Mouse (Mus musculus): ENCODE results near the gene Clk1. TPM values are rescaled to one million over a fixed set of nuclear protein-coding genes. Genes with fewer than 3 reads are reported as not detected.

The Clk1 gene
- 111 and 153 TPM in 2 replicates for polyA plus RNA-seq (2016; fragmentation: Nextera tagmentation; extraction: Ambion mirVana)

- WGBS = under 1% methylated on average over 79 of the region's 79 CpGs
- peak; percentile 94 for DNase-seq (ENCODE audit: low spot score)
- peaks cover 9% of the 10 kb centered on the region; the same call in 1 of the 2 replicates for H3K4me1 ChIP-seq
- no peaks in the 10 kb centered on the region for H3K27me3 ChIP-seq (ENCODE audit: low read depth, poor library complexity, severe bottlenecking)
- peaks cover 37% of the 10 kb centered on the region for H3K36me3 ChIP-seq
- H3K27ac ChIP-seq = peak within 1 kb of the TSS; percentile 100
- H3K9me3 ChIP-seq (replicated peaks) = no peaks in the 10 kb centered on the region
- H3K4me3 ChIP-seq = peak within 1 kb of the TSS; percentile 100
Observed at GRCm38 (mm10) chr1:58423371-58424248, at the start of gene Clk1. Gene Clk1 (minus strand): TSS chr1:58424066.

GRCm38 (mm10) chr1:58465561-58465960 is 41.7 kb upstream of the Clk1 start:
- 95% methylated on average over 4 of the region's 4 CpGs for WGBS
- Histone ChIP-seq H3K4me3 (no peak overlapping the region), H3K27me3 (ENCODE audit: low read depth, poor library complexity, severe bottlenecking) (no peaks in the 10 kb centered on the region), H3K9me3 (replicated peaks) (no peaks in the 10 kb centered on the region), H3K4me1 (no peaks in the 10 kb centered on the region), H3K27ac (no peak overlapping the region), H3K36me3 (peaks cover 96% of the 10 kb centered on the region)
- DNase-seq (ENCODE audit: low spot score) = no peak

GRCm38 (mm10) chr1:58465042-58465441 is 41.2 kb upstream of the Clk1 start:
- Histone ChIP-seq H3K4me3 (no peak overlapping the region), H3K36me3 (peaks cover 96% of the 10 kb centered on the region), H3K27me3 (ENCODE audit: low read depth, poor library complexity, severe bottlenecking) (no peaks in the 10 kb centered on the region), H3K4me1 (no peaks in the 10 kb centered on the region), H3K9me3 (replicated peaks) (no peaks in the 10 kb centered on the region), H3K27ac (no peak overlapping the region)
- DNase-seq (ENCODE audit: low spot score) = no peak
- WGBS = 90% methylated on average over 4 of the region's 4 CpGs

- no peaks in the 10 kb centered on the region for H3K9me3 ChIP-seq (replicated peaks)
- no peaks in the 10 kb centered on the region for H3K4me1 ChIP-seq
- peaks cover 96% of the 10 kb centered on the region for H3K36me3 ChIP-seq
- no peak overlapping the region for H3K27ac ChIP-seq
- 92% methylated on average over 2 of the region's 2 CpGs for WGBS
- no peak for DNase-seq (ENCODE audit: low spot score)
- H3K4me3 ChIP-seq = no peak overlapping the region
- H3K27me3 ChIP-seq (ENCODE audit: low read depth, poor library complexity, severe bottlenecking) = no peaks in the 10 kb centered on the region
Observed at GRCm38 (mm10) chr1:58463935-58464334, 40.1 kb upstream of the Clk1 start.

- Histone ChIP-seq H3K4me1 (no peaks in the 10 kb centered on the region), H3K36me3 (peaks cover 99% of the 10 kb centered on the region), H3K4me3 (no peak overlapping the region), H3K27me3 (ENCODE audit: low read depth, poor library complexity, severe bottlenecking) (no peaks in the 10 kb centered on the region), H3K9me3 (replicated peaks) (no peaks in the 10 kb centered on the region), H3K27ac (no peak overlapping the region)
- WGBS = 98% methylated on average over 3 of the region's 3 CpGs
- no peak for DNase-seq (ENCODE audit: low spot score)
Observed at GRCm38 (mm10) chr1:58460566-58460965, 36.7 kb upstream of the Clk1 start.

- Histone ChIP-seq H3K4me1 (no peaks in the 10 kb centered on the region), H3K36me3 (peaks cover 99% of the 10 kb centered on the region), H3K27ac (no peak overlapping the region), H3K9me3 (replicated peaks) (no peaks in the 10 kb centered on the region), H3K27me3 (ENCODE audit: low read depth, poor library complexity, severe bottlenecking) (no peaks in the 10 kb centered on the region), H3K4me3 (no peak overlapping the region)
- WGBS = 91% methylated on average over 2 of the region's 2 CpGs
- DNase-seq (ENCODE audit: low spot score) = no peak
Observed at GRCm38 (mm10) chr1:58458867-58459266, 35.0 kb upstream of the Clk1 start.

- H3K36me3 ChIP-seq = peaks cover 99% of the 10 kb centered on the region
Observed at GRCm38 (mm10) chr1:58458175-58458574, 34.3 kb upstream of the Clk1 start.

GRCm38 (mm10) chr1:58454316-58454715 is 30.4 kb upstream of the Clk1 start:
- no peak for DNase-seq (ENCODE audit: low spot score)
- Histone ChIP-seq H3K36me3 (peaks cover 96% of the 10 kb centered on the region), H3K4me1 (no peaks in the 10 kb centered on the region), H3K9me3 (replicated peaks) (no peaks in the 10 kb centered on the region), H3K4me3 (no peak overlapping the region), H3K27ac (no peak overlapping the region), H3K27me3 (ENCODE audit: low read depth, poor library complexity, severe bottlenecking) (no peaks in the 10 kb centered on the region)
- whole genome bisulfite sequencing = 92% methylated on average over 6 of the region's 6 CpGs

More at GRCm38 (mm10) chr1:58458175-58458574, 34.3 kb upstream of the Clk1 start:
- Histone ChIP-seq H3K27ac (no peak overlapping the region), H3K4me1 (no peaks in the 10 kb centered on the region), H3K27me3 (ENCODE audit: low read depth, poor library complexity, severe bottlenecking) (no peaks in the 10 kb centered on the region), H3K4me3 (no peak overlapping the region), H3K9me3 (replicated peaks) (no peaks in the 10 kb centered on the region)
- WGBS = 89% methylated on average over 5 of the region's 5 CpGs
- no peak for DNase-seq (ENCODE audit: low spot score)

GRCm38 (mm10) chr1:58448396-58448795 is 24.5 kb upstream of the Clk1 start:
- DNase-seq (ENCODE audit: low spot score) = no peak
- no peak overlapping the region for H3K4me3 ChIP-seq
- H3K27me3 ChIP-seq (ENCODE audit: low read depth, poor library complexity, severe bottlenecking) = no peaks in the 10 kb centered on the region
- 91% methylated on average over 7 of the region's 7 CpGs for WGBS
- no peaks in the 10 kb centered on the region for H3K9me3 ChIP-seq (replicated peaks)
- peaks cover 20% of the 10 kb centered on the region for H3K4me1 ChIP-seq
- H3K27ac ChIP-seq = no peak overlapping the region
- H3K36me3 ChIP-seq = peaks cover 66% of the 10 kb centered on the region

GRCm38 (mm10) chr1:58447766-58448165 is 23.9 kb upstream of the Clk1 start:
- H3K9me3 ChIP-seq (replicated peaks) = no peaks in the 10 kb centered on the region
- H3K4me3 ChIP-seq = no peak overlapping the region
- no peaks in the 10 kb centered on the region for H3K27me3 ChIP-seq (ENCODE audit: low read depth, poor library complexity, severe bottlenecking)
- no peak for DNase-seq (ENCODE audit: low spot score)
- peaks cover 20% of the 10 kb centered on the region for H3K4me1 ChIP-seq
- H3K27ac ChIP-seq = no peak overlapping the region
- WGBS = 95% methylated on average over 7 of the region's 7 CpGs
- H3K36me3 ChIP-seq = peaks cover 60% of the 10 kb centered on the region

- no peak for DNase-seq (ENCODE audit: low spot score)
- Histone ChIP-seq H3K4me3 (peak overlapping the region; percentile 75), H3K36me3 (peaks cover 58% of the 10 kb centered on the region), H3K27ac (peak overlapping the region; percentile 94), H3K4me1 (peaks cover 20% of the 10 kb centered on the region), H3K27me3 (ENCODE audit: low read depth, poor library complexity, severe bottlenecking) (no peaks in the 10 kb centered on the region), H3K9me3 (replicated peaks) (no peaks in the 10 kb centered on the region)
- 19% methylated on average over 11 of the region's 11 CpGs for WGBS
Observed at GRCm38 (mm10) chr1:58445861-58446260, 22.0 kb upstream of the Clk1 start.

- Histone ChIP-seq H3K27me3 (ENCODE audit: low read depth, poor library complexity, severe bottlenecking) (no peaks in the 10 kb centered on the region), H3K36me3 (peaks cover 58% of the 10 kb centered on the region), H3K4me1 (peaks cover 20% of the 10 kb centered on the region), H3K9me3 (replicated peaks) (no peaks in the 10 kb centered on the region), H3K27ac (peak within 1 kb of the TSS; percentile 94), H3K4me3 (peak within 1 kb of the TSS; percentile 75)
- under 1% methylated on average over 33 of the region's 33 CpGs for WGBS
- peak; percentile 87 for DNase-seq (ENCODE audit: low spot score)
Observed at GRCm38 (mm10) chr1:58445143-58445722, 21.4 kb upstream of the Clk1 start, which contains the start of the genes Nif3l1 and Ppil3. Gene Nif3l1 (plus strand): TSS chr1:58445151. Gene Ppil3 (minus strand): TSS chr1:58445486.

GRCm38 (mm10) chr1:58444691-58445090 is 20.8 kb upstream of the Clk1 start:
- Histone ChIP-seq H3K27ac (peak overlapping the region; percentile 94), H3K9me3 (replicated peaks) (no peaks in the 10 kb centered on the region), H3K27me3 (ENCODE audit: low read depth, poor library complexity, severe bottlenecking) (no peaks in the 10 kb centered on the region), H3K4me3 (peak overlapping the region; percentile 75), H3K4me1 (peaks cover 20% of the 10 kb centered on the region), H3K36me3 (peaks cover 59% of the 10 kb centered on the region)
- WGBS = 11% methylated on average over 10 of the region's 10 CpGs
- DNase-seq (ENCODE audit: low spot score) = peak; percentile 33

Measured in limb, embryonic 10.5 days (tissue).